Mouse (Mus musculus): Measurements from ENCODE around the gene Gm3159. TPM values are rescaled to one million over a fixed set of nuclear protein-coding genes. Genes with fewer than 3 reads are reported as not detected.
A peak's percentile ranks its signal among the peaks of the same experiment; 100 is the strongest.
"Not testable (repeated sequence)": the region's sequence is repeated elsewhere in the genome, so short reads cannot be mapped to it uniquely, and the experiment has no call there.

Gene Gm3159
- not detected in 2 replicates for polyA plus RNA-seq (2016; fragmentation: Nextera tagmentation; extraction: Ambion mirVana)

GRCm38 (mm10) chr14:4397226-4397625 lies at the start of gene Gm3159:
TSS of gene Gm3159 (plus strand) at chr14:4397526.
- not testable (repeated sequence) for DNase-seq (ENCODE audit: low spot score); H3K27me3 ChIP-seq (ENCODE audit: low read depth, poor library complexity, severe bottlenecking); H3K36me3 ChIP-seq; H3K4me3 ChIP-seq; H3K9me3 ChIP-seq (replicated peaks); H3K4me1 ChIP-seq; H3K27ac ChIP-seq (replicated peaks)
- WGBS: 81% methylated on average over 2 of the region's 3 CpGs

GRCm38 (mm10) chr14:4368991-4369390 lies 28.3 kb upstream of the Gm3159 start:
- 91% methylated on average over 3 of the region's 3 CpGs for WGBS
- not testable (repeated sequence) for DNase-seq (ENCODE audit: low spot score); H3K9me3 ChIP-seq (replicated peaks); H3K4me1 ChIP-seq; H3K27me3 ChIP-seq (ENCODE audit: low read depth, poor library complexity, severe bottlenecking); H3K36me3 ChIP-seq; H3K4me3 ChIP-seq; H3K27ac ChIP-seq (replicated peaks)

- not testable (repeated sequence) for H3K4me3 ChIP-seq; H3K27me3 ChIP-seq (ENCODE audit: low read depth, poor library complexity, severe bottlenecking); H3K27ac ChIP-seq (replicated peaks); H3K36me3 ChIP-seq; H3K4me1 ChIP-seq; DNase-seq (ENCODE audit: low spot score); H3K9me3 ChIP-seq (replicated peaks)
- WGBS: 84% methylated on average over 3 of the region's 3 CpGs
These were observed 27.6 kb upstream of the Gm3159 start for GRCm38 (mm10) chr14:4369691-4370090.

GRCm38 (mm10) chr14:4377871-4378270 lies 19.5 kb upstream of the Gm3159 start:
- H3K27me3 ChIP-seq (ENCODE audit: low read depth, poor library complexity, severe bottlenecking); H3K9me3 ChIP-seq (replicated peaks); DNase-seq (ENCODE audit: low spot score); H3K27ac ChIP-seq (replicated peaks); H3K4me3 ChIP-seq; H3K36me3 ChIP-seq; H3K4me1 ChIP-seq: not testable (repeated sequence)

- H3K4me3 ChIP-seq; H3K27me3 ChIP-seq (ENCODE audit: low read depth, poor library complexity, severe bottlenecking): not testable (repeated sequence)
These were observed 11.7 kb upstream of the Gm3159 start for GRCm38 (mm10) chr14:4385606-4386005.

GRCm38 (mm10) chr14:4392841-4393530 lies 4.3 kb upstream of the Gm3159 start:
- H3K4me3 ChIP-seq; H3K9me3 ChIP-seq (replicated peaks); H3K36me3 ChIP-seq; H3K4me1 ChIP-seq; DNase-seq (ENCODE audit: low spot score); H3K27me3 ChIP-seq (ENCODE audit: low read depth, poor library complexity, severe bottlenecking); H3K27ac ChIP-seq (replicated peaks): not testable (repeated sequence)
- WGBS: 97% methylated on average over 4 of the region's 6 CpGs

More at GRCm38 (mm10) chr14:4385606-4386005, 11.7 kb upstream of the Gm3159 start:
- not testable (repeated sequence) for H3K4me1 ChIP-seq; DNase-seq (ENCODE audit: low spot score); H3K36me3 ChIP-seq; H3K27ac ChIP-seq (replicated peaks); H3K9me3 ChIP-seq (replicated peaks)

GRCm38 (mm10) chr14:4398624-4399023 lies 1.3 kb downstream of the Gm3159 start:
- DNase-seq (ENCODE audit: low spot score); H3K9me3 ChIP-seq (replicated peaks): not testable (repeated sequence)

GRCm38 (mm10) chr14:4400115-4400789 lies 2.9 kb downstream of the Gm3159 start:
- not testable (repeated sequence) for H3K4me3 ChIP-seq; H3K9me3 ChIP-seq (replicated peaks); DNase-seq (ENCODE audit: low spot score); H3K36me3 ChIP-seq; H3K4me1 ChIP-seq; H3K27me3 ChIP-seq (ENCODE audit: low read depth, poor library complexity, severe bottlenecking); H3K27ac ChIP-seq (replicated peaks)
- WGBS: 93% methylated on average over 5 of the region's 5 CpGs

More at GRCm38 (mm10) chr14:4398624-4399023, 1.3 kb downstream of the Gm3159 start:
- not testable (repeated sequence) for H3K27me3 ChIP-seq (ENCODE audit: low read depth, poor library complexity, severe bottlenecking); H3K27ac ChIP-seq (replicated peaks); H3K4me3 ChIP-seq; H3K36me3 ChIP-seq; H3K4me1 ChIP-seq

- not testable (repeated sequence) for H3K9me3 ChIP-seq (replicated peaks); H3K27ac ChIP-seq (replicated peaks); H3K27me3 ChIP-seq (ENCODE audit: low read depth, poor library complexity, severe bottlenecking); H3K4me3 ChIP-seq; H3K4me1 ChIP-seq; H3K36me3 ChIP-seq; DNase-seq (ENCODE audit: low spot score)
- WGBS: 80% methylated on average over 5 of the region's 5 CpGs
These were observed 3.9 kb downstream of the Gm3159 start for GRCm38 (mm10) chr14:4401245-4401644.

- not testable (repeated sequence) for H3K4me1 ChIP-seq; H3K36me3 ChIP-seq; H3K9me3 ChIP-seq (replicated peaks); H3K27me3 ChIP-seq (ENCODE audit: low read depth, poor library complexity, severe bottlenecking); DNase-seq (ENCODE audit: low spot score); H3K4me3 ChIP-seq; H3K27ac ChIP-seq (replicated peaks)
These were observed 6.5 kb downstream of the Gm3159 start for GRCm38 (mm10) chr14:4403840-4404239.

GRCm38 (mm10) chr14:4409939-4410338 lies 12.6 kb downstream of the Gm3159 start:
- not testable (repeated sequence) for H3K4me1 ChIP-seq; H3K27ac ChIP-seq (replicated peaks); H3K4me3 ChIP-seq; DNase-seq (ENCODE audit: low spot score); H3K9me3 ChIP-seq (replicated peaks); H3K36me3 ChIP-seq; H3K27me3 ChIP-seq (ENCODE audit: low read depth, poor library complexity, severe bottlenecking)
- WGBS: 87% methylated on average over 1 of the region's 1 CpGs

- H3K27me3 ChIP-seq (ENCODE audit: low read depth, poor library complexity, severe bottlenecking); H3K4me1 ChIP-seq; H3K36me3 ChIP-seq; H3K9me3 ChIP-seq (replicated peaks): not testable (repeated sequence)
- WGBS: under 1% methylated on average over 25 of the region's 59 CpGs
- DNase-seq (ENCODE audit: low spot score): peak; percentile 44
- Histone ChIP-seq H3K4me3 (peak within 1 kb of the TSS; percentile 59), H3K27ac (replicated peaks) (peak within 1 kb of the TSS; percentile 77)
These were observed 17.9 kb downstream of the Gm3159 start, which contains the start of gene Gm3164 for GRCm38 (mm10) chr14:4414965-4415835. TSS of gene Gm3164 (plus strand) at chr14:4415448.

- H3K36me3 ChIP-seq; H3K9me3 ChIP-seq (replicated peaks); H3K27me3 ChIP-seq (ENCODE audit: low read depth, poor library complexity, severe bottlenecking); H3K27ac ChIP-seq (replicated peaks); H3K4me3 ChIP-seq; H3K4me1 ChIP-seq; DNase-seq (ENCODE audit: low spot score): not testable (repeated sequence)
These were observed 33.4 kb downstream of the Gm3159 start, which contains the start of gene Gm3173 for GRCm38 (mm10) chr14:4430692-4431091. TSS of gene Gm3173 (plus strand) at chr14:4430992.

Measured in midbrain, embryonic 10.5 days (tissue).